Mouse (Mus musculus) neural tube, embryonic 15.5 days (tissue): ENCODE measurements around the gene Rassf3. TPM values are rescaled to one million over a fixed set of nuclear protein-coding genes. Genes with fewer than 3 reads are reported as not detected.

Source experiments
- ATAC-seq: fragments of 200-750 bp; cut with Nextera tagmentation; 2 replicates; pipeline ENCODE4 v1.8.0; 2017; ENCODE audit warnings: mild to moderate bottlenecking, moderate TSS enrichment, moderate library complexity; ENCODE audit not compliant: low FRiP score
- H3K27ac ChIP-seq: fragments of 300-500 bp; sonication (generic); replicated peaks from 2 replicates; pipeline ENCODE4 v1.5.1; 2015; ENCODE audit warnings: mild to moderate bottlenecking, inconsistent platforms
- H3K27me3 ChIP-seq: fragments of 300-500 bp; sonication (generic); replicated peaks from 2 replicates; pipeline ENCODE4 v1.6.1; 2015; ENCODE audit warnings: inconsistent platforms
- H3K36me3 ChIP-seq: fragments of 300-500 bp; sonication (generic); 2 replicates; pipeline ENCODE4 v1.6.1; 2015; ENCODE audit warnings: inconsistent platforms
- H3K4me1 ChIP-seq: fragments of 300-500 bp; sonication (generic); 2 replicates; pipeline ENCODE4 v1.6.1; 2015; ENCODE audit warnings: inconsistent platforms
- H3K4me2 ChIP-seq: fragments of 300-500 bp; sonication (generic); 2 replicates; pipeline ENCODE4 v1.6.1; 2015; ENCODE audit warnings: inconsistent platforms, mild to moderate bottlenecking, moderate library complexity
- H3K4me3 ChIP-seq: fragments of 300-500 bp; sonication (generic); replicated peaks from 2 replicates; pipeline ENCODE4 v1.5.1; 2015; ENCODE audit warnings: mild to moderate bottlenecking, inconsistent platforms
- H3K9ac ChIP-seq: fragments of 300-500 bp; sonication (generic); replicated peaks from 2 replicates; pipeline ENCODE4 v1.6.1; 2015; ENCODE audit warnings: mild to moderate bottlenecking, inconsistent platforms
- H3K9me3 ChIP-seq: fragments of 300-500 bp; sonication (generic); replicated peaks from 2 replicates; pipeline ENCODE4 v1.6.1; 2016; ENCODE audit warnings: inconsistent platforms
- WGBS: fragments of 180-500 bp; shearing (Covaris S2); methylation state at CpG from one replicate; pipeline ENCODE4 v1.1.7; 2015; ENCODE audit warnings: mixed read lengths; 5-methylcytosine and 5-hydroxymethylcytosine counted together
- polyA plus RNA-seq: library from polyadenylated mRNA; unstranded; fragments of >200 nt; fragmentation: Nextera tagmentation; extraction: Ambion mirVana; gene quantifications from 2 replicates; pipeline ENCODE4 v1.2.1, GENCODE M21; 2015

Rassf3 gene
- polyA plus RNA-seq, 1 experiment from 2014 or later = 6.7 TPM

GRCm38 (mm10) chr10:121486350-121486749 lies 10.2 kb upstream of the Rassf3 start:
- no peak for ATAC-seq
- H3K4me2 ChIP-seq = no peak overlapping the region
- H3K9me3 ChIP-seq = no peaks in the 10 kb centered on the region
- no peak overlapping the region for H3K27ac ChIP-seq
- no peak overlapping the region for H3K4me3 ChIP-seq
- H3K27me3 ChIP-seq = no peaks in the 10 kb centered on the region
- H3K36me3 ChIP-seq = no peaks in the 10 kb centered on the region
- WGBS = 88% methylated on average over 9 of the region's 9 CpGs
- H3K9ac ChIP-seq = no peak overlapping the region
- no peaks in the 10 kb centered on the region for H3K4me1 ChIP-seq

DNA sequence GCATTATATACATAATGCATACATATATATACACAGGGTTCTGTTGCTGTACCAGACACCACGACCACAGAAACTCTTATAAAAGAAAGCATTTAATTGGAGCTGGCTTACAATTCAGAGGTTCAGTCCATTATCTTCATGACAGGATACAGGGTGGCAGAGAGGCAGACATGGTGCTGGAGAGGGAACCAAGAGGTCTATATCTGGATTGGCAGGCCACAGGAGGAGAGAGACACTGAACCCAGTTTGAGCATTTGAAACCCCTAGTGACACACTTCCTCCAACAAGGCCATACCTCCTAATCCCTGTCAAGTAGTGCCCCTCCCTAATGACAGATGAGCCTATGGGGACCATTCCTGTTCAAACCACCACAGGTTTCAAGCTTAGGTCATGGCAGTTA lies 7.2 kb upstream of the Rassf3 start:
- Histone ChIP-seq H3K4me3 (no peak overlapping the region), H3K36me3 (no peaks in the 10 kb centered on the region), H3K4me1 (no peaks in the 10 kb centered on the region), H3K27ac (no peak overlapping the region), H3K9ac (no peak overlapping the region), H3K9me3 (no peaks in the 10 kb centered on the region), H3K4me2 (no peak overlapping the region), H3K27me3 (no peaks in the 10 kb centered on the region)
- WGBS = 94% methylated on average over 1 of the region's 1 CpGs
- ATAC-seq = no peak

DNA sequence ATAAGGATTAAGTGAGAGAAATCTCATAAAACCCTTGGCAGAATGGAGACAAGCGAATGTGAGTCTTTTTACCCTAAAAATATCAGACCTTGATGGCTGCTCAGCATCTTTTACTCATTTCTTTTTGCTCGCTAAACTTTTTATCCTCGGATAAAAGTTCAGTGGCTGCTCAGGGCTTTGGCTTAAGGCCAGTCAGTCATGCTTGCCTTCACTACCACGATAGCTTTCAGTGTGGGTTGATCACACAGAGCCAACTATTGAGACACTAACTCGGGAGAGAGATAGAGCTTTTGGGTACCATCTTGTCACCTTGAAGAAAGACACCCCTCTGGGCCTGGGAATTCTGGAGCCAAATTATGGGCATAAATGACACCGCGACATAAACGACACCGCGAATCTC lies 5.0 kb upstream of the Rassf3 start:
- Histone ChIP-seq H3K9ac (no peak overlapping the region), H3K27ac (no peak overlapping the region), H3K4me3 (no peak overlapping the region), H3K36me3 (no peaks in the 10 kb centered on the region), H3K4me1 (peaks cover 4% of the 10 kb centered on the region; the same call in 1 of the 2 replicates), H3K9me3 (no peaks in the 10 kb centered on the region), H3K4me2 (no peak overlapping the region), H3K27me3 (no peaks in the 10 kb centered on the region)
- WGBS = 86% methylated on average over 10 of the region's 10 CpGs
- no peak for ATAC-seq

DNA sequence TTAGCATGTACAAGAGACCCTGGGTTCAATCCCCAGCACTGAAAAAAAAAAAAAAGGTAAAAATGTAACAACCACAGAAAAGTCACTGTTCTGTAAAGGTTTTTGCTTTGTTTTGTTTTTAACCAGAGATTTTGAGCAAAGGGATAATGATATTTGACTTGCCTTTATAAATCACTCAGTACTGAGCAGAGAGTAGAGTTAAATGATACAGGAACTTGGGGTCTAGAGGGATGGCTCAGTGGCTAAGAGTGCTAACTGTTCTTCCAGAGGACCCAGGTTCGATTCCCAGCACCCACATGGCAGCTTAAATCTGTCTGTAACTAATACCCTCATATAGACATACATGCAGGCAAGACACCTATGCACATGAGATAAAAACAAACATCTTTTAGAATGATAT lies 3.8 kb upstream of the Rassf3 start:
- 88% methylated on average over 1 of the region's 1 CpGs for WGBS
- no peak for ATAC-seq
- Histone ChIP-seq H3K36me3 (no peaks in the 10 kb centered on the region), H3K4me1 (peaks cover 16% of the 10 kb centered on the region), H3K4me2 (no peak overlapping the region), H3K27ac (no peak overlapping the region), H3K27me3 (no peaks in the 10 kb centered on the region), H3K9ac (no peak overlapping the region), H3K9me3 (no peaks in the 10 kb centered on the region), H3K4me3 (no peak overlapping the region)

GRCm38 (mm10) chr10:121477433-121477832 lies 1.3 kb upstream of the Rassf3 start:
- no peaks in the 10 kb centered on the region for H3K9me3 ChIP-seq
- 0 out of 2 replicates have a peak overlapping the region, but pooled peaks have one; percentile 67 for H3K4me3 ChIP-seq
- H3K9ac ChIP-seq = no peak overlapping the region
- H3K27ac ChIP-seq = peak overlapping the region; percentile 63
- no peaks in the 10 kb centered on the region for H3K27me3 ChIP-seq
- peaks cover 30% of the 10 kb centered on the region for H3K4me1 ChIP-seq
- no peaks in the 10 kb centered on the region for H3K36me3 ChIP-seq
- 6% methylated on average over 10 of the region's 10 CpGs for WGBS
- peak overlapping the region; percentile 96 for H3K4me2 ChIP-seq
- no peak for ATAC-seq

- Histone ChIP-seq H3K27ac (peak overlapping the region; percentile 63; the same call in 1 of the 2 replicates), H3K9me3 (no peaks in the 10 kb centered on the region), H3K9ac (no peak overlapping the region), H3K27me3 (no peaks in the 10 kb centered on the region), H3K4me2 (peak overlapping the region; percentile 96), H3K36me3 (no peaks in the 10 kb centered on the region), H3K4me1 (peaks cover 33% of the 10 kb centered on the region), H3K4me3 (peak overlapping the region; percentile 67; the same call in 1 of the 2 replicates)
- ATAC-seq = peak; percentile 2; the same call in 1 of the 2 replicates
- WGBS = 17% methylated on average over 8 of the region's 8 CpGs
These were observed 806 bp upstream of the Rassf3 start for GRCm38 (mm10) chr10:121476968-121477337.

- WGBS = 0% methylated on average over 43 of the region's 45 CpGs
- H3K4me3 ChIP-seq = peak overlapping the region; percentile 67
- peaks cover 40% of the 10 kb centered on the region for H3K4me1 ChIP-seq
- H3K27me3 ChIP-seq = no peaks in the 10 kb centered on the region
- peak overlapping the region; percentile 96 for H3K4me2 ChIP-seq
- no peak; the same call in none of the 2 replicates for ATAC-seq
- no peaks in the 10 kb centered on the region for H3K36me3 ChIP-seq
- H3K27ac ChIP-seq = peak overlapping the region; percentile 64
- peak overlapping the region; percentile 64 for H3K9ac ChIP-seq
- no peaks in the 10 kb centered on the region for H3K9me3 ChIP-seq
These were observed 438 bp downstream of the Rassf3 start for GRCm38 (mm10) chr10:121475672-121476146.

DNA sequence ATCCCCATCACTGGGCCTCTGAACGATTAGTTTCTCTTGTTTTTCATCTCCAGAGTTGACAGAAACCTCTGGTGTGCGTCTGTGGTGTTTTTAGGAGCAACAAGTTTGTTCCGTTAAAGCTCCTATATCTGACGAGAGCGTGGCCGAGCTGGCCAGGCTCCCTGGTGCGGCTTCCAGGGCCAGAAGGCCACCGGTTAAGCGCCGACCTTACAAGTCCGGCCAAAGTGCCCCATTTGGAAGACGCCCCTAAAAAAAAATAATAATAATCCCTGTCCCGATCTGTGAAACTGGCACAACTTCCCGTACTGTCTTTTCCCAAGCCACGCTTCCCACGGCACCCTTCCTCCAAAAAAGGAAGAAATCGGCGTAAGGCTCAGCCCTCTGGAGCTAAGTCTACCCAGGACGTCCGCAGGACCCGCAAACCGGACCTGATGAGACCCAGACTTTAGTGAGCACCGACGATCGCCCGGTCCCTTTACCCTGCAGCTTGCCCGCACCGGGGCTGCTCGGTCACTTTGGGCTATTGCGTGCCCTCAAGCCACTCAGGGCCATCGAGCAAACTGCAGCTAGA lies 961 bp downstream of the Rassf3 start:
- H3K4me1 ChIP-seq = peaks cover 40% of the 10 kb centered on the region
- H3K27me3 ChIP-seq = no peaks in the 10 kb centered on the region
- no peaks in the 10 kb centered on the region for H3K36me3 ChIP-seq
- no peaks in the 10 kb centered on the region for H3K9me3 ChIP-seq
- peak overlapping the region; percentile 64 for H3K27ac ChIP-seq
- ATAC-seq = 0 out of 2 replicates have a peak, but pooled peaks have one; percentile 7
- H3K9ac ChIP-seq = peak overlapping the region; percentile 64
- peak overlapping the region; percentile 96 for H3K4me2 ChIP-seq
- WGBS = 2% methylated on average over 31 of the region's 31 CpGs
- H3K4me3 ChIP-seq = peak overlapping the region; percentile 67

DNA sequence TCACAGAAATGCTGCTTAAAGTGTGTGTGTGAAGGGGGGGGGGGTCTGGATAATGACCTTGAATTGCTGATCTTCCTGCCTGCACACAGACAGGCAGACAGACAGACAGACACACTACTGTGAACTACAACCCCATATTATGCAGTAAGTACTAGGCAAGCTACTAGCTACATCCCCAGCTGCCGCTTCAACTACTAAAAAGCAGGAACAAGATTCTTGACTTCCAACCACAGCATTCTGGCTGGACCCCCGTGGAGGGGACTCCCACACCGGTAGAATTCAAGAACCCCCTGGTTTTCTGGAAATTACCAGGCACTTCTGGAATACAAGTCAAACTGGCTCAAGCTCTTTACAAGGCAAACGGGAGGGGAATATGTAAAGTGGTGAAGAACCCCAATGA lies 1.9 kb downstream of the Rassf3 start:
- H3K27ac ChIP-seq = no peak overlapping the region
- WGBS = 40% methylated on average over 4 of the region's 4 CpGs

GRCm38 (mm10) chr10:121473723-121474215 lies 2.4 kb downstream of the Rassf3 start:
- no peaks in the 10 kb centered on the region for H3K36me3 ChIP-seq
- H3K9me3 ChIP-seq = no peaks in the 10 kb centered on the region
- no peak overlapping the region for H3K27ac ChIP-seq
- H3K27me3 ChIP-seq = no peaks in the 10 kb centered on the region
- ATAC-seq = no peak
- 68% methylated on average over 12 of the region's 12 CpGs for WGBS
- H3K4me1 ChIP-seq = peaks cover 43% of the 10 kb centered on the region
- no peak overlapping the region for H3K9ac ChIP-seq
- peak overlapping the region; percentile 67; the same call in 1 of the 2 replicates for H3K4me3 ChIP-seq
- H3K4me2 ChIP-seq = peak overlapping the region; percentile 96

More for the DNA sequence above, 1.9 kb downstream of the Rassf3 start:
- ATAC-seq = no peak
- Histone ChIP-seq H3K36me3 (no peaks in the 10 kb centered on the region), H3K27me3 (no peaks in the 10 kb centered on the region), H3K9me3 (no peaks in the 10 kb centered on the region), H3K4me3 (peak overlapping the region; percentile 67), H3K4me1 (peaks cover 43% of the 10 kb centered on the region), H3K4me2 (peak overlapping the region; percentile 96), H3K9ac (no peak overlapping the region)

GRCm38 (mm10) chr10:121472593-121473217 lies 3.4 kb downstream of the Rassf3 start:
- no peaks in the 10 kb centered on the region for H3K9me3 ChIP-seq
- peak overlapping the region; percentile 96 for H3K4me2 ChIP-seq
- ATAC-seq = no peak
- 0 out of 2 replicates have a peak overlapping the region, but pooled peaks have one; percentile 13 for H3K27ac ChIP-seq
- H3K4me1 ChIP-seq = peaks cover 43% of the 10 kb centered on the region
- 86% methylated on average over 11 of the region's 11 CpGs for WGBS
- H3K4me3 ChIP-seq = no peak overlapping the region
- no peaks in the 10 kb centered on the region for H3K27me3 ChIP-seq
- H3K9ac ChIP-seq = no peak overlapping the region
- H3K36me3 ChIP-seq = no peaks in the 10 kb centered on the region
